Mouse (Mus musculus) embryo, embryonic 10.5 days (tissue): ENCODE data around the gene Cacna1d.

Experiments used
- DNase-seq: peaks from one replicate; pipeline ENCODE4 v3.0.0-alpha.2; 2015; ENCODE audit warnings: low spot score

Gene Cacna1d

DNA sequence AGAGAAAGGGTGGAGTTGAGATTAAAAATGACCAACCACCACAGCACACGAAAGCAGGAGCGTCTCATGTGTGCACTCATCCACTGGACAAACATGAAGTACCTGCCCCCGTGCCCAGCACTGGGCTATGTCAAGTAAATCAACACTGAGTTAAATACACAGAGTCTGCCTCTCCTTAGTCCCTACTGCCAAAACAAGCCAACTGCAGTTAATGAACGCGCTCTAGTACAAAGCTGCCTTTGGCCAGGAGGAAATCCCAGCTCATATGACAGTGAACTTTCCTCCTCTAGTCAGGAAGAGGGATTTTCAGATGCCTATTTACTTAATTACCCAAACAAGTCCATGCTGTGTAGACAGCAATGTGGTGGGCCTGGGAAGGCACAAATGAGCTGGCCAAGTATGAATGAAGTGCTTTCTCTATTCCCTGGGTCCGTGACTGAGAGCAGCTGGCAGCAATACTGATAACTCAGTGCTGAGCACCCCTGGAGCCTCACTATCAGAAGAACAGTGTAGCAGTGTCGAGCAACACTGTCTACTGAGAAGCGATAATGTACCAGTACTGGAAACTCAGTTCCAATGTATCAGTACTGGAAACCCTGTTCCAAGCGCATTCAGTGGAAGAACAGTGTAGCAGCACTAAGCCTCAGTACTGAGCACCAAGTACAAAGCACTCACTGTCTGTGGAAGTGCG, 229.5 kb downstream of the Cacna1d start:
- DNase-seq = no peak

DNA sequence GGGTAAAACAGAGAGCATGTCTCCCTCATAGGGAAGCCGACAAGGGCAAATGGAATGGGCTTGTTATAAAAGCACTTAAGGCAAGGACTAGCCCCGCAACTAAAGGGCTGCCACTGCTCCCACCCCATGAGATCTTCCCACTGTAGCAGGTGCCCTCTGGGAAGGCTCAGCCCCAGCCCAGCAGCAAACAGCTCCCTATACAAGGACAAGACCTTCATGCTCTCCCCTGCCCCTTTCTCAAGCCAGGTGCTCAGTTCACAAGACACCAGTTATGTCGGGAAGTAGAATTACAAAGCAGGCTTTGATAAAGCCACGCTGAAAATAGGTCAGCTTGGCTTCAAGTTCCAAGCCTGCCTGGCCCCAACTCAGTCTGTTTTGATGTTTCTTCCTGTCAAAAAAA, 233.6 kb downstream of the Cacna1d start:
- DNase-seq = no peak

DNA sequence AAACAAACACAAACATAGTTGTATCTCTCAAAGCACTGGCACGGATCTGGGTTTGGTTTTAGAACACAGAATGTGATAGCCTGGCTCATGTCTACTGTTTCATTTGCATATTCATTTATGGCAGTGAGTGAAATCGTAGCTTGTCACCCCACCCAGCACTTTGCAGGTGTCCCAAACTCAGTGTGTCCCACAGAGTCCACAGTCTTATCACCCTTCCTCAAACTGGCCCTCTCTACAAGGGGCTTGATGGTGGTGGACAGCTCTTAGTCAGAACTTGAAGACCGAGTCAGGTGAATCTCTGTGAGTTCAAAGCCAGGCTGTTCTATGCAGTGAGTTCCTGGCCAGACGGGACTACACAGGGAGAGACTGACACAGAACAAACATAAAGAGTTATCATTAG, 234.8 kb downstream of the Cacna1d start:
- DNase-seq = no peak

DNA sequence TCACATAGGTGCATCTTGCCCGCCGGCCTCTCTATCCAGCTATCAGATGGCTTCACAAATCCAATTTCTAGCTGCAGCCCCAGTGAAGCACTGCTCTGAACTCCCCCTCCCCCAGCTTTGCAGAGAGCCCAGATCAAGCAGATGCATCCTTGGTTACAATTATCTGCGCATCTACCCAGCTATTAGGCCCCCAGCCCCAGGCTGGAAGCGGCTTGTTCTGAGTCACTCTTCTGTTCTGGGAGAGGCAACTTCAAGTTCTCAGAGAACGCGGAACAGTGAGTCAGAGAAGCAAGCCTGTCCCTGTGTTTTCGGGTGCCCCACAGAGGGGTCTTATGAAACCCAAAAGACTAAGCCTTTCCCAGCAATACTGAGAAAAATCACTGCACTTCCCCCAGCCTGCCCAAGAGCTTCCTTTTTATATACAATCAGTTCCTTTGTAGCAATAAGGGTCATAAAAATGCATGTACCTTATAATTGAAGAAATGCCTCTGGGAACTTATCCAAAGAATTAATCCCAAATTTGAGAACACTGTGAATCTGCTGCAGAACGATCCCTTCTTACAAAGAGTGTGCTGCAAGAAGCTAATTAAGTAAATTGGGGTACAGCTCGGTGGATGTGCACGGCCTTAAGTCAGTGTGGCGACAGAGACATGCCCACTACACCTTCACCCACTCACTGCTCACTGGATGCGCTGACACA, 235.4 kb downstream of the Cacna1d start:
- DNase-seq = peak; percentile 28

DNA sequence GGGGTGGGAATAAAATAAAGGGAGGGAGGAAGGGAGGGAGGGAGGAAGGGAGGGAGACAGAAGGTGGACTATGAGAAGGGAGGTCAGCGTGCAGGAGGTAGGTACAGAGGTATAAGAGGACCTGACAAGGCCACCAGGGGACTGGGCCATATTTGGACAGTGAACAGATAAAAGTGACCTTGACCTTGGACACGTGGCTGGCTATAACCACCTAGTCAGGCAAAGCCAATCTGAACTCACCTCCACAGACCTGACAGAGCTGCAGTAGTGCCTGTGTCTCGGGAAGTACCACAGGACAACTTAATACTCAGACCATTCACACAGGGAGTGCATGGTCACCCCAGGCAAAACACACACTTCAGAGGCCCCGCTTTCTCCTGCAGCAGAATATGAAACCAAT, 236.5 kb downstream of the Cacna1d start:
- no peak for DNase-seq

DNA sequence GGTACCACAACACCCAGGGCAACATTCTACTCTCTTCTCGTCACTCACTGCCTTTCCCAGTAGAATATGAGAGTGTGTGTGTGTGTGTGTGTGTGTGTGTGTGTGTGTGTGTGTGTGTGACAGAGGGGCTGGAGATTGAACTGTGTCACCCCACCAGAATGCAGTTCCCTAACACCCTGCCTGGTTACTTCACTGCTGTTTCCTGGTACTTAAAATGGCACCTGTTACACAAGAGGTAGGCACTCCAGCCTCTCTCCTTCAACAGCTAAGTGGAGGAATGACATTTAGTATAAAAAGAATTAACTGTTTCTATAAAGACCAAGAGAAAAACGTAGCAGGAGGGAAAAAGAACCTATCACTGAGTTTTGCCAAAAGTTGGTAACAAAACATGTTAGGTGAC, 238.4 kb downstream of the Cacna1d start:
- DNase-seq = no peak

DNA sequence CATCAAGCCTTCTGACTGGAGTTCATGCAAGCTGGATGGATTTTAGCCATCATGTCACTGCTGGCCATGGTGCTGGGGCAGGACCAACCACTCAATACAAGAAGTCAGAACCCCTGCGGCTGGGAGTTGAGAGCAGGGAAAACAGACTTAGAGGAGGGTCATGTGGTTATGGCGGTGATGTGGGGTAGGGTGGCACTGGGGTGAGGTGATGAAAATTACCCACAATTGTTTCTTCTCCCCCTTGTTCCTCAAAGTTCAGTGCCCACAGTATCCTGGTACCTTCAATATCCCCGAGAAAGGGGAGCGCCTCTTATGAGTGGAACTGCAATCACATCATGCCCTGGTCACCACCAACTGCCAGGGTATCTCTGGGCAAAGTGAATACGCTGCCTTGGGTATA, 239.9 kb downstream of the Cacna1d start:
- no peak for DNase-seq

DNA sequence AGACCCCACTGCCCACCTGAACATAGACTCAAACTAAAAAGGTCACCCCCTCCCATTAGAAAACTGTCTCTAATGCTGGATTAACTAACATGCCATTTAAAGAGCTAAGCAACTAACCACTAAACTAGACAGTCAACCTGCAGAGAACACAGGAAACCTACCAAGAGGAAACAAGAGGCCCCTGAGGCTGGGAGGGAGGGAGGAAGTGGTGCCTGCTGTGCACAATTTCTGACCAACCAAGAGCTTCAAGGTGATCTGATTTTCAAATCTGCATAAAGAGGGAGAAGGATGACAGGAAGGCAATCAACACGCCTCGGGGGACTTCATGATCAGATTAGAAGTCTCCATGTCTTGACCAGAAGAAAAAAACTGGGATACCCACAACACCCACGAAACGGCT, 241.7 kb downstream of the Cacna1d start:
- DNase-seq = no peak

DNA sequence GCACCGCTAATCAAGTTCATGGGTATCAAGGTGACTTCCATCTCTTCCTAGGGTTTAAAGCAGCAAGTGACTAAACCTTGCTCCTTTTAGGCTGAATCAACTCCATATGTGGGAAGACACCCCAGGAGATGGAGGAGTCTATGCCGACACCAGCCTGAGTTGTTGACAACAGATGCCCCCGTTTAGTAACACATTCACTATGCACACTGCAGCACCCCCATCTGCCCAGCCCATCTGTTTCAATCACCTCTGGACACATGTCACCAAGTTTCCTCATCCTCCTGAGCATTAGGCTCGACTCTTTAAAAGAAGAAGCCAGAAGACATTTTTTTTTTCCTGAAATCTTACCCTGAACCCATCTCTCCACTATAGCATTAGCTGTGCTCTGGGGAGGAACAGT, 242.4 kb downstream of the Cacna1d start:
- DNase-seq = no peak

DNA sequence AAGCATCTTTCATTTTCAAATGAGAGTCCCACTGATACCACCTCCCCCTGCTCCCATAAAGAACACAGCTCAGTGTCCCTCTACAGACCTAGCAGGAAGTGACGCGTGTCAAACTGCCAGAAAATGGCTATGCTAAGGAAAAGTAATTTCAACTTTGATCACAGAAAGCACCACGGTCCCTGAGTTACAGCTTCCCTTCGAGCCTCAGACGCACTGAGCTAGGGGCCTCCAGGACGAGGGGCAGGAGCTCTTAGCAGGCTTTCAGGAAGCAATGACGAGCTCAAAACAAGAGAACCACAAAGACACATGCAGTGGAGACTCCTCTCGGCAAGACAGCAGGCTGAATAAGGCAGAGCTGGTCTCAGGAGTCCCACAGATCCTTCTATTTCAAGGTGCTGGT, 243.1 kb downstream of the Cacna1d start:
- no peak for DNase-seq

DNA sequence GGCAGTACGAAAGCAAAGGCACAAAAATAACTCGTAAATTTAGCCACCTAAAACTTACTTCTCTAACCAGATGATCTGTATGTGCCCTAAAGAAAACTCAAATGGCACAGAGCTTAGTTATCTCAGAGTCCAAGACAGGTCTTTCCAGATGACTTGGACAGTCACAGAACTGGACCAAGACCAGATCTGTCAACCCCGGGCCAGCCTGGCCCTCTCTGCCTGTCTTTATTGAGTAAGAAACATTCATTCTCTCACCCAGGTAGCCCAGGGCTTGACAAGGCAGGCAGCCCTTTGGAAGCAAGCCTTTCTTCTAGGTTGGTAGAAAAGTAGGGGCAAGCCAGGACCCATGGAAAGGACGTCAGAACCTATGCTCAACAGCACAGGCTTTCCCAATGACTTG, 243.6 kb downstream of the Cacna1d start:
- DNase-seq = no peak

DNA sequence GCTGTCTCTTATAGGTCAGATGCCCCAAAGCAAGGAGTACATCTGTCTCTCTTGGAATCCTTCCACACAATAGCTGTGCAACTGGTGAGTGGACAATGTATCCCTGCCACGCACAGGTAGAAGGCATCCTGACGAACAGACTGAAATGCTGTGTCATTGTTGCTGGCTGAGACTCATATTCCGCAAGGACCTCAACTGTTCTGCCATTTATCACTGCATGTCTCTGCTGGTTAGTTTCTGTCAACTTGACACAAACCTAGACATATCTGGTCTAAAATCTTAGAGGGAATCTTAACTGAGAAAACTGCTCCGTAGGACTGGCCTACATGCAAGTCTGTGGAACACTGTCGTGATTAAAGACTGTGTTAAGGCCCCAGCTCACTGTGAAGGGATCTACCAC, 246.5 kb downstream of the Cacna1d start:
- DNase-seq = no peak

DNA sequence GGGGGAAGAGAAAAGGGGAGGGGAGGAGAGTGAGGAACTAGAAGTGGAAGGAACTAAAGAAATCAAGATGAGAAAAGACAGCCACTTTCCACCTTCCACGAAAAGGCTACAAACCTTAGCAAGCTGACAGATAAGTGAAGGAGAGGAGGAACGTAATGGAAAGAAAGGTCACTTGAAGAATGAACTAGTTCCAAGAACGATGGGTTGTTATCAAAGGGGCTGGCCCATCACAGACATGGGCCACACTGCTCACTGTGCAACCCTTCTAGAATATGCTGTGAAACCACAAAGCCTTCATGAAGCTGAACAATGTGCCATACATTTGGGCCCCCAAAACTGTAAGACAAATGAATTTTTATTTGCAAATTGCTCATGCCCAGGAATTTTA, 248.4 kb downstream of the Cacna1d start:
- no peak for DNase-seq

DNA sequence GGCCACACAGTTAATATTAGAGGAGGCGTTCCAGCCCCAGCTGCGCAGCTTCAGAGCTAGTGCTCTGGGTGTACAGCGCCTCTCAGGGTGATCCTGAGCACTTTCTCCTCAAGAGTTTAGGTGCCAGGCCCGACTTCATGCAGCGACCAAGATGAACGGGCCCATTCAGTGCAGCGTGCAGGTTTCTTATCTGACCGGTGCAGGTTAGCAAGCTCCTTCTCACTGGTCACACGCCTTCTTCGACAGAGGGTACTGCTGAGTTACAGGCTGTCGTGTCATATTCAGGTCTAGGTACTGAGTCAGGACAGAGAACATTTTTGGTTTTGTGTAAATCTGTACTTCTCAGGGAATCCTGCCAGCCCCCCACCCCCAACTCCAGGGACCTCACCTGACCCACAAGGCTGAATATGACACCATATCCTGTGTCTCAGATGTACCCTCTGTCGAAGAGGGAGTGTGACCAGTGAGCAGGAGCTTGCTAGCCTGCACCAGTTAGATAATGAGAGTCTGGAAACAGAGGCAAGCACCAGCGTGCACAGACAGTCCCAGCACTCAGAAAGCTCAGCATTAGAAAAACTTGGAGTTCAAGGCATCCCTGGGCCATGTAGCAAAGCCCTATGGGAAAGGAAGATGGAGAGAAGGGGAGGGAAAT, 249.0 kb downstream of the Cacna1d start:
- DNase-seq = no peak

DNA sequence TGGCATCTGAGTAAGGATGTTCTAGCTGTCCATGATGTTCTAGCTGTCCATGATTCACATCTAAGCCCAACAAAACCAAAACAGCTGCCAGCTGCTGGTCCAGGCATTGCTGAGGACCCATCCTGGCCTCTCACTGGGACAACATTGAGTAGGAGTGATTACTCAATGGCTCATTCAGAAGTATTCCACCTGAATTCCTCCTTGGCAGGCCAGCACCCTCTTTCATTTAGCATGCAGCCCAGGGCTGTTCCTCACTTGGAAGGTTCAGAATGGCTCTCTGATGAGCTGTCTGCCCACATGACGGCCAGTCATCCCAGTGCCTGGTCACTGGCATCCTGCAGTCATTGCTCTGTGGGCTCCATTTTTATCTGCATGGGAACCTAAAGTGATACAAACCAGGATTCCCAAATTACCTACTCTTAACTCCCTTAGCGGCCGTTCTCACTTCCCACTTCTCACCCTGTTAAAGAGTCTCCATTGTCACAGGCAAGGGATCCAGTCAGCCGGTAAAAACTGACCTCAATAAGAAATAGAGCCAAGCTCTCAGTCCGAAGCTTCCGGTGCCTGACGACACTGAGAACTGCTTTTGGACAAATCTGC, 250.2 kb downstream of the Cacna1d start:
- no peak for DNase-seq

DNA sequence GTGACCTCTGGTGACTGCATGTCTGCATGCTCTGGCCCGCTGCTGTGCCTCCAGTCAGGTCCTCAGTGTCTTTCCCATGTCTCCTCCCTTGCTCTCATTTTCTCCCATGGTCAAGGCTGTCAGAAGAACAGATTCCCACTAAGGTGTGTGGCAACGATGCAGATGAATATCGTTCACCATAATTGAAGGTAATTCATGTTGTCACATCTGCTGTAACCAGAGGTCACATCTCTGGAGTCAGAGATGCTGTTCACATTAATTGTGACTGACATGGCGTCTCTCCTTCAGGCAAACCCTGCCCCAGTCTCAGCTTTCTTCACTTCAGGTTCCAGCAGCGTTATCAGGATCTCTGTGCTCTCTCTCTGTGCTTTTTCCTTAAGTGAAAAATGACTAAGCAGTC, 252.4 kb downstream of the Cacna1d start:
- no peak for DNase-seq

DNA sequence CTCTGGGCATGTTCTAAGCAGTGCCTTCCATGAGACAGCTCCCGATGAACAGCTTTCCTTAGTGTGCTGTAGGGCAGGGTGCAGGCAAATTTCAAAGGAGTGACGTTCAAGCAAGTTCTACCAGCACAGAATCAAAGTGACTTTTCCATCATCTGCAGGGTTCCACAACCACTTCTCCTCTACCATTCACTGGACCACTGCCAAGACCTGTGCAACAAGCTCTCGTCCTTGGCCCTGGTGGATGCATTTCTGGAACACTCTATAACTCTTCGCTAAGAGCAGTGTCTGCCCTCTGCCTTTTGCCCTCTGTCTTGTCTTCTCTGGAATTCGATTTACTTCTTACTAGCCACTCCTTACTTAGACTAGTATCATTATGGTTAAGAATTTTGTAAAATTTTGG, 266.1 kb downstream of the Cacna1d start:
- DNase-seq = no peak

DNA sequence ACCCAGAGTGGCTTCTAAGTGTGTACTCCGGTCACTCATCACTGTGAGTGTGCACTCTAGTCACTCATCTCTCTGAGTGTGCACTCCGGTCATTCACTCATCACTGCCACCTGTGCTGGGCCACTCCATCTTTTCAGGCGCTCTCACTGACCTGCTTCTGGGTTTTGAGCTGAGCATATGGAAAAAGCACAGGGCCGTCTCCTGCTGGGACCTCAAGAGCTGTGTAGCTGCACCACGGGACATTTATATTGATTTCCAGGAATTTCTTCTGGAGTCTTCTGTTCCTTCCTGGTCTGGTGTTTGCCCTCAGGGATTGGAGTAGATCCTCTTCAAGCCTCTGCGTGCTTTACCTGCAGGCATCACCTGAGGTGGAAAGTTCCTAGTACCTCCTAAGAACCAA, 269.2 kb downstream of the Cacna1d start:
- no peak for DNase-seq

DNA sequence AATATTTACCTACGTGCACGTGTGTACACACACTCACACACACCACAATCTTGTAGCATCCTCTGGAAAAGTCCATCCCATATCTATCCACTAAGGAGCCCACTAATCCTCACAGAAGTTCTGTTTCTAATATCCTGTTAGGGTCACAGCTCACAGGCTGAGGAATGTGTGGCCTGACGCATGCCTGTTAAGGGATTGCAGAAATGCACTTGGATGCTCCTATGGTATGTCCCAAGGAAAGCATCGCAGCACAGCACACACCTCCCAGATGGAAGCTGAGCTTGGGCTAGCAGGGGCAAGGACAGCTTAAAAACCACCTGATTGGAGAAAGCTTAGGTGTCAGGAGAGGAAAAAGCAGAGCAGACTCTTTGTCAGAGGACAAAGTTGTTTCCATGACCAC, 271.4 kb downstream of the Cacna1d start:
- peak; percentile 28 for DNase-seq

DNA sequence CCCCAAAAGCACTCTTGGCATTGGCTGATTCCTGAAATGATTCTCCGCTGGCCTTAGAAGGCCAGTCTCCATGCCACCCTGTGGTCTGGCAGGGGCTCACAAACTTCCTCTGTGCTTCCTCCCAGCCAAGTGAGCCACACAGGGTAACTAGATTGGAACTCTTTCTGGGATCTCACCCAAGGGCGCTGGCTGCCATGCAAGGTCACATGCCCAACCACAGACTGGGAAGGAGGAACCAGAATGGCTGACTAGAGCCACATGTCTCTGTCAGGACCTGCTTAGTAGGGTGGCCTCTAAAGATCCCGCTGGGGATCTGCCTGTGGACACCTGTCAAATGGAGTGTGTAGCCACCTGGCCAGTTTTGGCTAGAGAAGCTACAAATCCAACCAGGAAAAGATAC, 273.1 kb downstream of the Cacna1d start:
- no peak for DNase-seq

DNA sequence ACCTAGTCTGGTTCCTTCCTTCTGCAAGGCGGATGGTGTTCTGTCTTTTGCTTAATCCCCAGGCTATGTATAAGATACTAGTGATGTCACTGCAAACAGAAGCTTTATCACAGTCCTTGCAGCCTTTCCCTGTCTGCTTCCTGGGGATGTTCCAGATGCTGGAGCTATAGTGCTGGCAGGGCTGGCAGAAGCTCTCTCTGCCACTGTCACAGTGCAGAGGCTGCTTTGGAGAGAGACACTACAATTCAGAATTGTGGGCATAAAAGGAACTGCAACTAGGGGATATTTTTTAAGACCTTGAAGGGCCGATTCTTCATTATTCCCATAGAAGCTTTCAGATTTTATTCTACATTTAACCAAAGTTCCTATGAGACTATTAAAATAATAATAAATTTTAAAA, 274.1 kb downstream of the Cacna1d start:
- no peak for DNase-seq

DNA sequence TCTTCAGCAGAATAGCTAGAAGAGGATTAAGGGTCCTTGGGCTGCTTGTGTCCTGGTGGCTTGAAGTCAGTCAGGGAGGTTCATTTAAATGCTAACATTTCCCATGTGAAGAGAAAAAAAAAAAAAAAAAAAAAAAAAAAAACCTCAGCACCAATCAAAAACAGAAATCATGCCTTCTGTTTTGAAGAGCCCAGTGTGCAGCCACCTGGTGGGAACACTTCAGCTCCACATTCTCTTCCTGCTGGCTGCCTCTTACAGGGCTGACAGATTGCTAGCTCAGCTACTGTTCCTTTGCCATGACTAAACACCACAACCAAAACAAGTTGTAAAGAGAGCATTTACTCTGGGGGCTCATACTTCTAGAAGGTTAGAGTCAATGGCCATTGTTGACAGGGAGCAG, 283.1 kb downstream of the Cacna1d start:
- DNase-seq = no peak

DNA sequence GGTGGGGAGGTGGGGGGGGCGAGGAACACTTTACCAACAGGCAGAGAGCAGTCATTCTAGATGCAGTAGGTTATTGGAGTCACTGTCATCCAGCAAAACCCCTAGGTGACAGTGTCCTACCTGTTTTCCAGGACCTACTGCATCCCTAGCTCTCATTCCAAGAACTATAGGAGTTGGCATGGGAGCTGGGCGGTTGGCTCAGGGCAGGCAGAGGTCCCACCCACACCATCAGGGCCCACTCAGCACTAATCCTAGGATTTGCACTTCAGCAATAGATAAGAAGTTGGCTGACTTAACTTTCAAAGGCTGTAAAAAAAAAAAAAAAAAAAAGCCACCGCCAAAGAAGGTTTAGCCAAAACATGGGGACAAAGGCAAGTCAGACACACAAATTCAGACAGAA, 285.4 kb downstream of the Cacna1d start:
- DNase-seq = no peak
